Mouse (Mus musculus): ENCODE measurements at regions not wholly inside any gene's neighbourhood (a gene's known extent, or its start where the extent isn't known, plus 50 kb on each side); places are given as distances from the start of the nearest gene placed in this dataset.

DNA sequence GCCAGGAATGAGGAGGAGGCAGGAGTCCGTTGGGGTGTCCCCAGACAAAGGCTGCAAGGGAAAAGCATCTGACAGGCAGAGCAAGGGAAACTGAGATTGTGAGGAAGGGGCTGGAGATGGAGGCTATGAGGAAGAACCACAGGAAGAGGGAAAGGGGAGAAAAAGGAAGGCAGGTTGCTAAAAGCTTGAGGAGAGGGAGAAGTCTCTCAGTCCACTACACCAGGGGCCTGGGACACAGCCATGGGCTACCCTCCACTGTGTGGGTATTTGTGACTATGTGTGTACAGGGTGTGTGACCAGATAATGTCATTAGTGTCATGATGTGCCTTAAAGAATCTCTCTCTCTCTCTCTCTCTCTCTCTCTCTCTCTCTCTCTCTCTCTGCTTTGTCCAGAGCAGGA is 77.9 kb downstream of the Hif1an start:
- TF ChIP-seq POLR2A (IDR thresholded peaks at IDR 0.05; ENCODE audit: control insufficient read depth, extremely low read depth, insufficient read depth, low read length, poor library complexity): no peak
- no peak for TF ChIP-seq CTCF (IDR thresholded peaks at IDR 0.05; ENCODE audit: borderline replicate concordance, control insufficient read depth, extremely low read depth, insufficient read depth, low read length, poor library complexity)
